Mouse (Mus musculus) lung, postnatal 0 days (tissue): ENCODE data around the gene Cacng6. TPM values are rescaled to one million over a fixed set of nuclear protein-coding genes. Genes with fewer than 3 reads are reported as not detected.

Experiments used
- ATAC-seq: fragments of 200-750 bp; cut with Nextera tagmentation; 2 replicates; pipeline ENCODE4 v1.8.0; 2017; ENCODE audit warnings: moderate library complexity
- DNase-seq: peaks from one replicate; pipeline ENCODE4 v3.0.0-alpha.2; 2016; ENCODE audit warnings: low spot score
- H3K27ac ChIP-seq: fragments of 300-500 bp; sonication (generic); 2 replicates; pipeline ENCODE4 v1.5.1; 2014; ENCODE audit warnings: antibody characterized with exemption, mild to moderate bottlenecking, low read length, mixed read lengths
- H3K27me3 ChIP-seq: fragments of 300-500 bp; sonication (generic); replicated peaks from 2 replicates; pipeline ENCODE4 v1.6.1; 2014; ENCODE audit warnings: low read length, mixed read lengths; ENCODE audit not compliant: insufficient read depth
- H3K36me3 ChIP-seq: fragments of 300-500 bp; sonication (generic); 2 replicates; pipeline ENCODE4 v1.6.1; 2014; ENCODE audit warnings: low read length, mixed read lengths; ENCODE audit not compliant: insufficient read depth
- H3K4me1 ChIP-seq: fragments of 300-500 bp; sonication (generic); 2 replicates; pipeline ENCODE4 v1.6.1; 2014; ENCODE audit warnings: antibody characterized with exemption, low read depth, low read length, mixed read lengths; ENCODE audit not compliant: insufficient read depth
- H3K4me2 ChIP-seq: fragments of 300-500 bp; sonication (generic); replicated peaks from 2 replicates; pipeline ENCODE4 v1.6.1; 2014; ENCODE audit warnings: low read depth, mild to moderate bottlenecking, low read length, moderate library complexity, mixed read lengths
- H3K4me3 ChIP-seq: fragments of 300-500 bp; sonication (generic); 2 replicates; pipeline ENCODE4 v1.5.1; 2014; ENCODE audit warnings: low read depth, low read length
- H3K9ac ChIP-seq: fragments of 300-500 bp; sonication (generic); replicated peaks from 2 replicates; pipeline ENCODE4 v1.6.1; 2014; ENCODE audit warnings: low read depth, mild to moderate bottlenecking
- H3K9me3 ChIP-seq: fragments of 300-500 bp; sonication (generic); 2 replicates; pipeline ENCODE4 v1.6.1; 2016; ENCODE audit warnings: low read length, mixed read lengths
- CTCF ChIP-seq: IDR thresholded peaks from 2 replicates; pipeline ENCODE4 v1.5.1; 2016; ENCODE audit warnings: antibody characterized with exemption, mild to moderate bottlenecking
- EP300 ChIP-seq: IDR thresholded peaks from 2 replicates; pipeline ENCODE4 v1.6.1; 2016; ENCODE audit warnings: antibody characterized with exemption, mild to moderate bottlenecking, control low read depth
- WGBS: fragments of 180-500 bp; shearing (Covaris S2); extraction: QIAGEN DNeasy Blood & Tissue Kit; methylation state at CpG from one replicate; pipeline ENCODE4 v1.1.7; 2014; 5-methylcytosine and 5-hydroxymethylcytosine counted together
- polyA plus RNA-seq: library from polyadenylated mRNA; unstranded; fragments of >200 nt; fragmentation: Nextera tagmentation; extraction: Ambion mirVana; gene quantifications from 2 replicates; pipeline ENCODE4 v1.2.1, GENCODE M21; 2015

Cacng6 gene
- polyA plus RNA-seq, 1 experiment from 2014 or later: not detected

- H3K4me1 ChIP-seq: no peaks in the 10 kb centered on the region
- peaks cover 19% of the 10 kb centered on the region; the same call in 1 of the 2 replicates for H3K27me3 ChIP-seq
- 92% methylated on average over 5 of the region's 5 CpGs for WGBS
- no peak overlapping the region for H3K4me2 ChIP-seq
- no peak for TF ChIP-seq CTCF
- TF ChIP-seq EP300: no peak
- H3K9ac ChIP-seq: no peak overlapping the region
- H3K9me3 ChIP-seq: no peaks in the 10 kb centered on the region
- H3K4me3 ChIP-seq: no peak overlapping the region
- DNase-seq: no peak
- H3K36me3 ChIP-seq: no peaks in the 10 kb centered on the region
- no peak for ATAC-seq
- no peak overlapping the region for H3K27ac ChIP-seq
Observed at GRCm38 (mm10) chr7:3425141-3425540, 1.1 kb downstream of the Cacng6 start.

- Histone ChIP-seq H3K4me1 (no peaks in the 10 kb centered on the region), H3K36me3 (no peaks in the 10 kb centered on the region), H3K4me2 (no peak overlapping the region), H3K9ac (no peak overlapping the region), H3K27ac (no peak overlapping the region), H3K4me3 (no peak overlapping the region), H3K27me3 (no peaks in the 10 kb centered on the region), H3K9me3 (no peaks in the 10 kb centered on the region)
- no peak for DNase-seq
- TF ChIP-seq EP300 (no peak), CTCF (no peak)
- WGBS: 67% methylated on average over 6 of the region's 6 CpGs
- no peak for ATAC-seq
Observed at GRCm38 (mm10) chr7:3430161-3430560, 6.2 kb downstream of the Cacng6 start.

GRCm38 (mm10) chr7:3432066-3432465, 8.1 kb downstream of the Cacng6 start:
- no peaks in the 10 kb centered on the region for H3K36me3 ChIP-seq

GRCm38 (mm10) chr7:3437941-3438340, 13.9 kb downstream of the Cacng6 start:
- no peaks in the 10 kb centered on the region for H3K9me3 ChIP-seq
- no peak overlapping the region for H3K4me3 ChIP-seq
- H3K27me3 ChIP-seq: no peaks in the 10 kb centered on the region
- H3K27ac ChIP-seq: no peak overlapping the region
- no peaks in the 10 kb centered on the region for H3K36me3 ChIP-seq
- ATAC-seq (no peak), DNase-seq (no peak)
- 32% methylated on average over 5 of the region's 5 CpGs for WGBS
- TF ChIP-seq EP300 (no peak), CTCF (no peak)
- no peaks in the 10 kb centered on the region for H3K4me1 ChIP-seq
- H3K9ac ChIP-seq: no peak overlapping the region
- no peak overlapping the region for H3K4me2 ChIP-seq

More at GRCm38 (mm10) chr7:3432066-3432465, 8.1 kb downstream of the Cacng6 start:
- Histone ChIP-seq H3K9ac (no peak overlapping the region), H3K4me3 (no peak overlapping the region), H3K4me2 (no peak overlapping the region), H3K27me3 (no peaks in the 10 kb centered on the region), H3K27ac (no peak overlapping the region), H3K4me1 (no peaks in the 10 kb centered on the region), H3K9me3 (no peaks in the 10 kb centered on the region)
- DNase-seq: no peak
- TF ChIP-seq EP300 (no peak), CTCF (no peak)
- WGBS: 82% methylated on average over 1 of the region's 1 CpGs
- no peak for ATAC-seq

- 86% methylated on average over 11 of the region's 11 CpGs for WGBS
- no peak overlapping the region for H3K9ac ChIP-seq
- no peak overlapping the region for H3K4me3 ChIP-seq
- H3K27me3 ChIP-seq: no peaks in the 10 kb centered on the region
- H3K27ac ChIP-seq: no peak overlapping the region
- no peak for DNase-seq
- no peaks in the 10 kb centered on the region for H3K9me3 ChIP-seq
- no peak for ATAC-seq
- no peak overlapping the region for H3K4me2 ChIP-seq
- no peaks in the 10 kb centered on the region for H3K36me3 ChIP-seq
- TF ChIP-seq EP300 (no peak), CTCF (no peak)
- no peaks in the 10 kb centered on the region for H3K4me1 ChIP-seq
Observed at GRCm38 (mm10) chr7:3439984-3440383, 16.0 kb downstream of the Cacng6 start.

GRCm38 (mm10) chr7:3440526-3440925, 16.5 kb downstream of the Cacng6 start:
- WGBS: 50% methylated on average over 8 of the region's 8 CpGs
- H3K4me1 ChIP-seq: no peaks in the 10 kb centered on the region
- H3K27ac ChIP-seq: no peak overlapping the region
- H3K4me2 ChIP-seq: no peak overlapping the region
- no peak overlapping the region for H3K4me3 ChIP-seq
- no peaks in the 10 kb centered on the region for H3K27me3 ChIP-seq
- no peak overlapping the region for H3K9ac ChIP-seq
- H3K9me3 ChIP-seq: no peaks in the 10 kb centered on the region
- DNase-seq (no peak), ATAC-seq (no peak)
- H3K36me3 ChIP-seq: no peaks in the 10 kb centered on the region
- TF ChIP-seq EP300 (no peak), CTCF (no peak)

- no peak overlapping the region for H3K4me2 ChIP-seq
- no peaks in the 10 kb centered on the region for H3K27me3 ChIP-seq
- no peaks in the 10 kb centered on the region for H3K4me1 ChIP-seq
- no peaks in the 10 kb centered on the region for H3K36me3 ChIP-seq
- peak; percentile 6 for DNase-seq
- H3K9ac ChIP-seq: no peak overlapping the region
- no peak for TF ChIP-seq EP300
- no peak for TF ChIP-seq CTCF
- H3K27ac ChIP-seq: no peak overlapping the region
- no peak for ATAC-seq
- no peak overlapping the region for H3K4me3 ChIP-seq
- H3K9me3 ChIP-seq: no peaks in the 10 kb centered on the region
- 77% methylated on average over 10 of the region's 10 CpGs for WGBS
Observed at GRCm38 (mm10) chr7:3442476-3443062, 18.6 kb downstream of the Cacng6 start.
